ENCODE assay signal across 15 mouse cellular contexts in genomic region chr7:105373509-105373908, GRCm38 (mm10). TPM values are rescaled to one million over a fixed set of nuclear protein-coding genes. Genes with fewer than 3 reads are reported as not detected.
DNase-seq lines count a peak whose midpoint lies in the region; ATAC-seq and TF ChIP-seq lines count a peak whose summit lies in the region.
"Had no signal": no experiment of that assay in that cellular context is flagged by ENCODE, and none has a peak within 500 bp of the region (broad histone marks: within the 10 kb centered on the region; RNA-seq: fewer than 3 reads in every experiment).

No protein-coding gene starts in this region.

- peak; percentile 52 for DNase-seq in adrenal gland, postnatal 10 days
- no peak for DNase-seq in adrenal gland, adult 18-20 months (ENCODE audit: low spot score in 2 of 2)
- DNase-seq in lung, adult 2 months, result no peak
- no peak for DNase-seq in MN1 (ENCODE audit: low spot score)
- no peak for DNase-seq in layer of hippocampus, postnatal 25 days (ENCODE audit: extremely low spot score in 1 of 2, low spot score in 1 of 2)
- DNase-seq: kidney, adult 11 months had no signal

- H3K9ac ChIP-seq in lung, embryonic 16.5 days (ENCODE audit: low read length), result no peak overlapping the region
- 0 out of 2 replicates have a peak overlapping the region, but pooled peaks have one; percentile 25 for H3K9ac ChIP-seq in heart, embryonic 16.5 days (ENCODE audit: low read length)
- H3K9ac ChIP-seq in stomach, embryonic 16.5 days (ENCODE audit: low read length), result no peak overlapping the region
- H3K9ac ChIP-seq: forebrain, embryonic 13.5 days; limb, embryonic 15.5 days had no signal

- H3K9me3 ChIP-seq in lung, embryonic 16.5 days (ENCODE audit: control insufficient read depth, low read length), result no peaks in the 10 kb centered on the region
- H3K9me3 ChIP-seq in heart, embryonic 16.5 days (replicated peaks; ENCODE audit: control insufficient read depth, low read length), result no peaks in the 10 kb centered on the region
- H3K9me3 ChIP-seq in stomach, embryonic 16.5 days (replicated peaks; ENCODE audit: control insufficient read depth, low read length), result no peaks in the 10 kb centered on the region
- H3K9me3 ChIP-seq: forebrain, embryonic 13.5 days; G1E; limb, embryonic 15.5 days had no signal

- H3K4me2 ChIP-seq in lung, embryonic 16.5 days (ENCODE audit: low read depth, low read length), result no peak overlapping the region
- H3K4me2 ChIP-seq in heart, embryonic 16.5 days (ENCODE audit: low read depth, low read length), result no peak overlapping the region
- H3K4me2 ChIP-seq in stomach, embryonic 16.5 days (ENCODE audit: low read depth, low read length), result no peak overlapping the region
- H3K4me2 ChIP-seq: forebrain, embryonic 13.5 days; limb, embryonic 15.5 days had no signal

- no peaks in the 10 kb centered on the region for H3K4me1 ChIP-seq in lung, embryonic 16.5 days (replicated peaks; ENCODE audit: control insufficient read depth, insufficient read depth, low read length)
- no peaks in the 10 kb centered on the region for H3K4me1 ChIP-seq in lung, adult 2 months (ENCODE audit: control insufficient read depth, insufficient read depth, low read length)
- H3K4me1 ChIP-seq in heart, embryonic 16.5 days (ENCODE audit: control insufficient read depth, insufficient read depth, low read length), result peaks cover 9% of the 10 kb centered on the region
- H3K4me1 ChIP-seq in stomach, embryonic 16.5 days (ENCODE audit: control insufficient read depth, insufficient read depth, low read length), result no peaks in the 10 kb centered on the region
- H3K4me1 ChIP-seq: forebrain, embryonic 13.5 days; limb, embryonic 15.5 days had no signal

- WGBS in lung, embryonic 16.5 days, result 61% methylated on average over 4 of the region's 4 CpGs
- 60% methylated on average over 4 of the region's 4 CpGs for WGBS in lung, adult 2 months
- WGBS in heart, embryonic 16.5 days, result 34% methylated on average over 4 of the region's 4 CpGs
- WGBS in stomach, embryonic 16.5 days, result 82% methylated on average over 4 of the region's 4 CpGs

- 0 out of 2 replicates have a peak, but pooled peaks have one; percentile 20 for ATAC-seq in lung, embryonic 16.5 days (ENCODE audit: low read depth)
- ATAC-seq in heart, embryonic 16.5 days (replicated peaks; ENCODE audit: extremely low read depth, insufficient read depth, low FRiP score), result peak; percentile 95
- ATAC-seq in stomach, embryonic 16.5 days (ENCODE audit: insufficient read depth, low FRiP score), result 0 out of 2 replicates have a peak, but pooled peaks have one; percentile 33
- ATAC-seq: forebrain, embryonic 13.5 days had no signal

- H3K27ac ChIP-seq in lung, embryonic 16.5 days (ENCODE audit: low read length), result no peak overlapping the region
- H3K27ac ChIP-seq in heart, embryonic 16.5 days (ENCODE audit: low read length), result peak overlapping the region; percentile 81
- no peak overlapping the region for H3K27ac ChIP-seq in stomach, embryonic 16.5 days (ENCODE audit: low read length)
- H3K27ac ChIP-seq: forebrain, embryonic 13.5 days; limb, embryonic 15.5 days had no signal

- H3K4me3 ChIP-seq in lung, embryonic 16.5 days (ENCODE audit: low read length), result no peak overlapping the region
- no peak overlapping the region for H3K4me3 ChIP-seq in lung, adult 2 months (replicated peaks; ENCODE audit: extremely low read depth, low read depth, low read length)
- no peak overlapping the region for H3K4me3 ChIP-seq in heart, embryonic 16.5 days (ENCODE audit: low read length)
- no peak overlapping the region for H3K4me3 ChIP-seq in stomach, embryonic 16.5 days (replicated peaks; ENCODE audit: low read length)
- H3K4me3 ChIP-seq: forebrain, embryonic 13.5 days; limb, embryonic 15.5 days had no signal

- no peak for TF ChIP-seq POLR2A in lung, adult 2 months (IDR thresholded peaks at IDR 0.05; ENCODE audit: borderline replicate concordance, extremely low read depth, low read depth, low read length)

- TF ChIP-seq CTCF in lung, adult 2 months (IDR thresholded peaks at IDR 0.05; ENCODE audit: insufficient read depth, low read length), result no peak

- H3K36me3 ChIP-seq in lung, embryonic 16.5 days (ENCODE audit: control insufficient read depth, insufficient read depth, low read length), result peaks cover 13% of the 10 kb centered on the region
- peaks cover 17% of the 10 kb centered on the region for H3K36me3 ChIP-seq in heart, embryonic 16.5 days (ENCODE audit: control insufficient read depth, insufficient read depth)
- peaks cover 6% of the 10 kb centered on the region; the same call in 1 of the 2 replicates for H3K36me3 ChIP-seq in stomach, embryonic 16.5 days (ENCODE audit: control insufficient read depth, insufficient read depth, low read length)

- no peaks in the 10 kb centered on the region for H3K27me3 ChIP-seq in lung, embryonic 16.5 days (ENCODE audit: control insufficient read depth, insufficient read depth, low read depth, low read length)
- no peaks in the 10 kb centered on the region for H3K27me3 ChIP-seq in heart, embryonic 16.5 days (ENCODE audit: control insufficient read depth, insufficient read depth, low read length)
- no peaks in the 10 kb centered on the region for H3K27me3 ChIP-seq in stomach, embryonic 16.5 days (ENCODE audit: control insufficient read depth, insufficient read depth, low read length)
- H3K27me3 ChIP-seq: forebrain, embryonic 13.5 days; limb, embryonic 15.5 days had no signal

RNA-seq across cellular contexts. Expression of gene Gm5901, which starts 1.3 kb away (rescaled TPM):
- total RNA-seq in adrenal gland, postnatal 10 days (2021), result not detected
- total RNA-seq in adrenal gland, adult 18-20 months (2021), result not detected
- polyA plus RNA-seq in lung, embryonic 16.5 days (2015; fragmentation: Nextera tagmentation; extraction: Ambion mirVana), result not detected in 2 replicates
- polyA plus RNA-seq in lung, adult 2 months (2012; rRNA removed), result not detected in 2 replicates
- polyA plus RNA-seq in heart, embryonic 16.5 days (2015; fragmentation: Nextera tagmentation; extraction: Ambion mirVana), result not detected in 2 replicates
- not detected in 2 replicates for polyA plus RNA-seq in stomach, embryonic 16.5 days (2015; fragmentation: Nextera tagmentation; extraction: Ambion mirVana)
- not detected for total RNA-seq in layer of hippocampus, postnatal 25 days (2021)
- total RNA-seq: granulocyte monocyte progenitor cell, adult 5-6 weeks had no signal
- polyA plus RNA-seq: embryonic facial prominence, embryonic 11.5 days; forebrain, embryonic 13.5 days; G1E; limb, embryonic 15.5 days; thymus, postnatal 0 days had no signal

RNA-seq across cellular contexts. Expression of gene Olfr692, which starts 5.5 kb away (rescaled TPM):
- total RNA-seq in adrenal gland, postnatal 10 days (2021), result not detected
- not detected for total RNA-seq in adrenal gland, adult 18-20 months (2021)
- polyA plus RNA-seq in lung, embryonic 16.5 days (2015; fragmentation: Nextera tagmentation; extraction: Ambion mirVana), result not detected in 2 replicates
- polyA plus RNA-seq in lung, adult 2 months (2012; rRNA removed), result not detected in 2 replicates
- not detected in 2 replicates for polyA plus RNA-seq in heart, embryonic 16.5 days (2015; fragmentation: Nextera tagmentation; extraction: Ambion mirVana)
- not detected in 2 replicates for polyA plus RNA-seq in stomach, embryonic 16.5 days (2015; fragmentation: Nextera tagmentation; extraction: Ambion mirVana)
- not detected for total RNA-seq in layer of hippocampus, postnatal 25 days (2021)
- total RNA-seq: G1E; granulocyte monocyte progenitor cell, adult 5-6 weeks had no signal
- polyA plus RNA-seq: embryonic facial prominence, embryonic 11.5 days; forebrain, embryonic 13.5 days; G1E; limb, embryonic 15.5 days; thymus, postnatal 0 days had no signal

RNA-seq across cellular contexts. Expression of gene Fam160a2, which starts 26.3 kb away (rescaled TPM):
- total RNA-seq in adrenal gland, postnatal 10 days (2021), result 10 to 100 TPM; 24.3 to 29.4 TPM
- total RNA-seq in adrenal gland, adult 18-20 months (2021), result 10 to 100 TPM; 25.6 to 26.9 TPM
- 39.3 and 41.4 TPM in 2 replicates for polyA plus RNA-seq in lung, embryonic 16.5 days (2015; fragmentation: Nextera tagmentation; extraction: Ambion mirVana)
- polyA plus RNA-seq in lung, adult 2 months (2012; rRNA removed), result 46.7 and 57.9 TPM in 2 replicates
- polyA plus RNA-seq in heart, embryonic 16.5 days (2015; fragmentation: Nextera tagmentation; extraction: Ambion mirVana), result 32.5 and 34.5 TPM in 2 replicates
- polyA plus RNA-seq in stomach, embryonic 16.5 days (2015; fragmentation: Nextera tagmentation; extraction: Ambion mirVana), result 40.1 and 44.0 TPM in 2 replicates
- 10 to 100 TPM; 52.9 to 66.4 TPM for total RNA-seq in layer of hippocampus, postnatal 25 days (2021)

RNA-seq across cellular contexts. Expression of gene Cnga4, which starts 30.9 kb away (rescaled TPM):
- not detected for total RNA-seq in adrenal gland, postnatal 10 days (2021)
- not detected for total RNA-seq in adrenal gland, adult 18-20 months (2021)
- polyA plus RNA-seq in lung, embryonic 16.5 days (2015; fragmentation: Nextera tagmentation; extraction: Ambion mirVana), result not detected in 2 replicates
- 0.12 and 0.14 TPM in 2 replicates for polyA plus RNA-seq in lung, adult 2 months (2012; rRNA removed)
- 0.05 TPM in 1 of 2 replicates, not detected in the other for polyA plus RNA-seq in heart, embryonic 16.5 days (2015; fragmentation: Nextera tagmentation; extraction: Ambion mirVana)
- not detected in 2 replicates for polyA plus RNA-seq in stomach, embryonic 16.5 days (2015; fragmentation: Nextera tagmentation; extraction: Ambion mirVana)
- under 1 TPM; 0.52 to 0.66 TPM for total RNA-seq in layer of hippocampus, postnatal 25 days (2021)
- total RNA-seq: G1E; granulocyte monocyte progenitor cell, adult 5-6 weeks had no signal
- polyA plus RNA-seq: embryonic facial prominence, embryonic 11.5 days; forebrain, embryonic 13.5 days; G1E had no signal

RNA-seq across cellular contexts. Expression of gene Olfr691, which starts 31.4 kb away (rescaled TPM):
- not detected for total RNA-seq in adrenal gland, postnatal 10 days (2021)
- not detected for total RNA-seq in adrenal gland, adult 18-20 months (2021)
- polyA plus RNA-seq in lung, embryonic 16.5 days (2015; fragmentation: Nextera tagmentation; extraction: Ambion mirVana), result not detected in 2 replicates
- not detected in 2 replicates for polyA plus RNA-seq in lung, adult 2 months (2012; rRNA removed)
- 0.06 and 0.14 TPM in 2 replicates for polyA plus RNA-seq in heart, embryonic 16.5 days (2015; fragmentation: Nextera tagmentation; extraction: Ambion mirVana)
- polyA plus RNA-seq in stomach, embryonic 16.5 days (2015; fragmentation: Nextera tagmentation; extraction: Ambion mirVana), result not detected in 2 replicates
- total RNA-seq in layer of hippocampus, postnatal 25 days (2021), result under 1 TPM; 0.32 to 0.68 TPM
- total RNA-seq: granulocyte monocyte progenitor cell, adult 5-6 weeks had no signal
- polyA plus RNA-seq: embryonic facial prominence, embryonic 11.5 days; forebrain, embryonic 13.5 days; G1E; limb, embryonic 15.5 days; thymus, postnatal 0 days had no signal

Comparison
In these comparisons a context has a peak if more than half of its experiments do, and no peak if none do; other contexts are left out.
1. ATAC-seq: peak in every context shown above with its lines; median percentile 95 in heart, embryonic 16.5 days; 33 in stomach, embryonic 16.5 days; 20 in lung, embryonic 16.5 days.